Mouse (Mus musculus): ENCODE results near the gene Mvb12a.

DNA sequence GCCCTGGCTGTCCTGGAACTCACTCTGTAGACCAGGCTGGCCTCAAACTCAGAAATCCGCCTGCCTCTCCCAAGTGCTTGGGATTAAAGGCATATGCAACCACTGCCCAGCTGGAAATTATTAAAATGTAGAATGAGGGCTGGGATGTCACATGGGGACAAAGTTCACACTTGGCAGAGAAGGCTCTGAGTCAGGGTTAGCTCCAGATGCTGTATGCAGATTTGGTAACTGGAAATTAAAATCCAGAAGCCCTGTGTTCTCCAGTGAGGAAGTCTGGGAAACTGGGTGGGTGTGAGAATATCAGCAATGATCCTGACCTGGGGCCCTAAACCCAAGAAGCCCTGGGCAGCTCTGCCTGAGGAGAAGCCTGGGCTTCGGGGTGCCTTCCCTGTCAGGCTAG is 33.4 kb upstream of the Mvb12a start:
- TF ChIP-seq CTCF (IDR thresholded peaks at IDR 0.05; ENCODE audit: insufficient read depth, low read depth, low read length) = no peak
- no peak for TF ChIP-seq POLR2A (IDR thresholded peaks at IDR 0.05; ENCODE audit: insufficient read depth, low read depth, low read length)

All from olfactory bulb, adult 2 months (tissue).